Mouse (Mus musculus) myocyte (in vitro differentiated cells): ENCODE measurements around the gene Ppp1cb.

ENCODE experiments used
- CEBPB ChIP-seq: IDR thresholded peaks from 2 replicates; pipeline ENCODE4 v1.6.1; 2011; ENCODE audit warnings: mild to moderate bottlenecking, moderate library complexity; ENCODE audit not compliant: poor library complexity, insufficient read depth, severe bottlenecking
- MAX ChIP-seq: IDR thresholded peaks from one replicate; pipeline ENCODE4 v1.6.1; 2011; ENCODE audit warnings: low read depth, mild to moderate bottlenecking, control low read depth
- MYOG ChIP-seq, 3 experiments: IDR thresholded peaks; one replicate each; pipeline ENCODE4 v1.6.1; 2011; ENCODE audit warnings: control low read depth in 2 of 3, low read depth in 2 of 3, mild to moderate bottlenecking in 2 of 3; ENCODE audit not compliant: insufficient read length in 2 of 3, control insufficient read depth in 1 of 3, insufficient read depth in 1 of 3
- POLR2A ChIP-seq: IDR thresholded peaks from one replicate; pipeline ENCODE4 v1.6.1; 2011; ENCODE audit warnings: low read depth, mild to moderate bottlenecking, control low read depth, moderate library complexity; ENCODE audit not compliant: insufficient read length
- REST ChIP-seq: IDR thresholded peaks from one replicate; pipeline ENCODE4 v1.6.1; 2011; ENCODE audit warnings: mild to moderate bottlenecking, control low read depth, moderate library complexity; ENCODE audit not compliant: insufficient read depth, insufficient read length
- SRF ChIP-seq: IDR thresholded peaks from one replicate; pipeline ENCODE4 v1.6.1; 2011; ENCODE audit warnings: low read depth; ENCODE audit not compliant: control insufficient read depth, insufficient read length
- USF1 ChIP-seq: IDR thresholded peaks from one replicate; pipeline ENCODE4 v1.6.1; 2011; ENCODE audit warnings: low read depth, mild to moderate bottlenecking, control low read depth, moderate library complexity

GRCm38 (mm10) chr5:32508766-32509165 is 50.1 kb downstream of the Ppp1cb start:
- no peak for TF ChIP-seq SRF
- TF ChIP-seq USF1, result no peak
- no peak for TF ChIP-seq MYOG (IDR thresholded peaks at IDR 0.05; ENCODE audit: control insufficient read depth in 1 of 3, insufficient read depth in 1 of 3, insufficient read length in 2 of 3, low read depth in 2 of 3)
- no peak for TF ChIP-seq REST
- no peak for TF ChIP-seq CEBPB
- TF ChIP-seq MAX, result no peak
- TF ChIP-seq POLR2A, result no peak
